Mouse (Mus musculus) mouse embryonic stem cell (cell line): Measurements from ENCODE around the gene Trpm3.
"Not testable (repeated sequence)": the region's sequence is repeated elsewhere in the genome, so short reads cannot be mapped to it uniquely, and the experiment has no call there.

Experiments used
- in situ Hi-C, 2 experiments: fragments of 300-500 bp; cut with MboI; formaldehyde crosslinking; loops; 1 replicate in 1 of 2; 3 replicates in 1 of 2; pipeline ENCODE4 v1.14.3; 2019 to 2020; ENCODE audit warnings: low sequenced_read_pairs in 2 of 2, low pct_unique_long_range_greater_than_20kb in 1 of 2, mixed read lengths in 1 of 2; ENCODE audit not compliant: unreplicated experiment in 1 of 2

Gene Trpm3

DNA sequence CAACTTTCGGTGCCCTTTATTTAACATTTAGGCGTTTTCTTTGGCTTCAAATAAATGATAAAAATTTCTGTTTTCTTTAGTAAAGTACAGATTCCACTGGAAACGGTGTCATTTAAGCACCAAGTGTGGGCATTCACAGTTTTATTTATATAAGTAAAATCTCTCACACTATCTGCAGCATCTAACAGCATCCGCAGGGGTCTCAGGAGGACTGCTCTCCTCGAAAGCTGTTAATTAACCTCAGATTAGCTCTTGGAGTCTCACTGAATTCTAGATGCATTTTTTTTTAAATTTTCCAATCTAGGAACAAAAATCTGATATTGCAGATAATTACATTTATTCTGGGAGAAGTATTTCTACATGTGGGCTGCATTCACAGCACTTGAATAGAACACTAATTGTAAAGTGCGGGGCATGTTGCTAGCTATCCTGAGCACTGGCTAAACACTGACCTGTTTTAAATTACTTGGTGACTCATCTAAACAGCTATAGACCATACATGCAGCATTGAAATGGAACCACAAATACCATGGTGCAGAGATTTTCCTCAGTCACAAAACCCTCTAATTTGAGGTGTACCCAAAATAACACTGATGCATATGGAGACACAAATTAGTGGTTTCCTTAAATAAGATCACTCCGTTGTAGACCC lies 641.5 kb downstream of the Trpm3 start:
- in situ Hi-C loops, result no loop called here

GRCm38 (mm10) chr19:22781579-22781978 lies 642.7 kb downstream of the Trpm3 start:
- in situ Hi-C loops, result no loop called here

- in situ Hi-C loops, result no loop called here
Observed at GRCm38 (mm10) chr19:22783745-22784144, 644.9 kb downstream of the Trpm3 start.

GRCm38 (mm10) chr19:22789753-22790152 lies 650.9 kb downstream of the Trpm3 start:
- in situ Hi-C loops, result no loop called here

DNA sequence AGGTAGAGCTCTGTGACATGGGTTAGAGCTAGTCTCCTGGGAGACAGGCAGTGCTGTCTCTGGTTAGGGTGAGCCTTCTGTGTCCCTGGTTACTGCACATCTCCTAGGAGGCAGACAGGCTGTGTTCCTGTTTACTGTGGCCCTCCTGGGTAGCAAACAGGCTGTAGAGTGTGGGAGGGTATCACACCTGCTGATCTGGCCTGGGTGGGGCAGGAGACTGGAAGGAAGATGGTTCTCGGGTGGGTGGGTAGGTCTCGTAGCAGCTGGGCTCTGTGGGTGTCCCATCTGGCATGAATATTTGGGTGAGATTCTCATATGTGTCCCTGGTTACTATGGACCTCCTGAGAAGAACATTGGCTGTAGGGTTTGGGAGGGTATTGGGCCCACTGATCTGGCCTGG lies 658.1 kb downstream of the Trpm3 start:
- in situ Hi-C loops, result no loop called here

DNA sequence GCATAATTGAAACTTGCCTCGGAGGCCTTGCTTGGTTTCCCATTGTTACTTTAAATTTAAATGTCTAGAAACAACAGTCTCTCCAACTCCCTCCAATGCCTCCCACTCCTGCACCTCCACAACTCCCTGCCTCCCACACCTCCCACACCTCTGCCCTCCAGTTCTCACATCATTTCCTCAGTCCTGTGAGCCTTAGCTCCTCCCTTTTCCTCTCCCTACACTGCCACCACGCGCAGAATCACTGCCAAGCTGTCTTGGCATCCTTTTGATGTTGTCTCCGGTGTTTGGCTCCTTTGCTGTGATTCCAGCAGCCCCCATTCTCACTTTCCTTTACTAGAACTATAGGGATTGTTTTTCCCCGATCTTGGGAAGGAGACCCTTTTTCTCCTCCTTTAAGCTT lies 661.6 kb downstream of the Trpm3 start:
- in situ Hi-C loops, result no loop called here

DNA sequence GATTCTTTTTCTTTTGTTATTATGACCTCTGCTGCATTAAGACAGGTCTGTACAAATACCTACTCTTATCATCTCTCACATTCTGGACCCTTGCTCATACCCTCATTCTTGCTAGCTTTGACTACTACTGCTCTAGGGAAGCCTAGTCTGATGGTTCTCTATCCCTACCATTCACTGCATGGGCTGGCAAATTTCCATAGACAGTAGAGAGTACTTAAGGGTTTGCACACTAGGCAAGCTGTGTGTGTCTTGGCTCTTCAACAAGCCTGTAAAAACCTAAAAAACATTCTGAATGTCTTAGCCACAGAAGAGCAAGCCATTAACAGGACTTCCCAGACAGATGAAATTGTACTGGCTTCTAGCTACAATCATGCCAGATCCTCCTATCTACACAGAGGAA lies 664.5 kb downstream of the Trpm3 start:
- in situ Hi-C loops, result no loop called here

DNA sequence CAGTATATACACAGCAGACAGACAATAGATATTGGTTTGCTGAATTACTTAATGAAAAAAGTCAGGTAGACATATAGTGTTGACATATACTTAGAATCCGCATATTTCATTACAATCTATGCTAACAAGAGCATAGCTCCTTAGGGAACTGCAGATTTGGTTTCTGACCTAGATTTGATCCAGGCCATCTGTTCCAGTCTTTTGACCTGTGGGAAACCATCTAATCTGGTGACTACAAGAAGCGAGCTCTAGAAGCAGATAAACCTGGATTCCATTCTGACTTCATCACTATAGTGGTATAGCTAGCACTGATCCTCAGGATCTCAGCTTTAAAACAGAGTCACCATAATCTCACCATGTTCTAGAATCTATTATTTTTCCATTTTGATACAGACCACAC lies 665.5 kb downstream of the Trpm3 start:
- in situ Hi-C loops, result no loop called here

- in situ Hi-C loops, result no loop called here
Observed at GRCm38 (mm10) chr19:22810247-22810646, 671.4 kb downstream of the Trpm3 start.

GRCm38 (mm10) chr19:22821741-22822140 lies 682.9 kb downstream of the Trpm3 start:
- in situ Hi-C loops, result no loop called here

GRCm38 (mm10) chr19:22823491-22823981 lies 684.7 kb downstream of the Trpm3 start:
- in situ Hi-C loops, result no loop called here

GRCm38 (mm10) chr19:22825812-22826211 lies 687.0 kb downstream of the Trpm3 start:
- in situ Hi-C loops, result no loop called here

- in situ Hi-C loops, result no loop called here
Observed at GRCm38 (mm10) chr19:22828198-22828742, 689.4 kb downstream of the Trpm3 start.

DNA sequence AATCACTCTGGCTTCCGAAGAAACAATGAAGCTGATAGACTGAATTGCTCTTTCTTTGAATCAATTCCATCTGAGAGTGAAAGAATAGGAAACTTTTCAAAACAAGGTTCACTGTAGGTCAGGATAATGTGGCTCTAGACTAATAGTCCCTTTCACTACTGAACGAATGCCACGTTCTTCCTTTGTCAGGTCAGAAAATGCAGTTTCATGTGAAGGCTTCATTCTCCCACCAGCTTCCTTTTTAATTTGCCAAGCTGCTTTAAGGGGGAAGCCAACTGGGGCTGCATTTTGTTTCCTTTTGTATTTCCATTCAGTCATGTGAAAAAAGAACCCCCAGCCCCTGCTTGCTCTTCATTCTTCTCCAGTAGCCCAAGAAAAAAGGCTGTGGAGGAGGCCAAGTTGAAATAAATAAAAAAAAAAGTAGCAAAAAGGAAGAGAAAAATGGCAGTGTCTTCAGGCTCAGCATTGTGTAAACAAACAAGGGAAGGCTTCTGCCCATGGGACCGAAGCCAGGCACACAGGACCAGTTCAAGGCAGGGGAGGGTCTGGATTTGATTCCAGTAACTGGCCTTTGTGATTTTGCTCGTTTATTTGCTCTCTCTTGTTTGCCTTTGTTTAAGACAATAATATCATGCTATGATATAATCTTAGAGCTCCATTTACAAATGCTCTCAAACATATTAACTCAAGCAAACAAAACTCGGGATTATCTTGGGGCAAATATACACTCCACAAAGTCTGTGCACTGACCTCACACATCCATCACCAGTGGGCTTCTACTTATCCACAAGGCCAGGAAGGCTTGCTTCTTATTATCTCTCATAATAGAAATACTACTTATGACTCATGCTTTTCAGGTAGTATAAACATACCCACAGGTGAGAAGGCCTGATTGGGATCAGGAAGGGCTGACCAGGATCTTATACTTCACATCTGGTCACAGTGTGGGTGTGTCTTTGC lies 702.5 kb downstream of the Trpm3 start:
- in situ Hi-C loops, result no loop called here

DNA sequence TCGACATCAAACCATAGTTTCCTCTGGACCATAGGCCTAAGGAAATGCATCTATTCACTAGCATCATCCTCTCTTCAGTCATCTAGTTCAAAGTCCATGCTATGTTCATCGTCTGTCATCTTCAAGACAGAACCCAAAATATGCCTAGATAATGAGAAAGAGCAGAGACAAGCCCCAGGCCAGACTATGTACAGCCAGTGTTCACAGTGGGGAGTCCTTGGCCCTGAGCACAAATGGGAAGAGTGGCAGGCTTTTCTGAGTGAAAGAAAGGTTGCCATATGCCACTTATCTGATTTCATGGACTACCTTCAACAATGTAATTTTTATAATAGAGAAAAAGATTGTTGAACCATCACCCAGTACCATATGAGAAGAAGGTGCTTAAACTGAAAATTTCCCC lies 703.9 kb downstream of the Trpm3 start:
- in situ Hi-C loops, result no loop called here

DNA sequence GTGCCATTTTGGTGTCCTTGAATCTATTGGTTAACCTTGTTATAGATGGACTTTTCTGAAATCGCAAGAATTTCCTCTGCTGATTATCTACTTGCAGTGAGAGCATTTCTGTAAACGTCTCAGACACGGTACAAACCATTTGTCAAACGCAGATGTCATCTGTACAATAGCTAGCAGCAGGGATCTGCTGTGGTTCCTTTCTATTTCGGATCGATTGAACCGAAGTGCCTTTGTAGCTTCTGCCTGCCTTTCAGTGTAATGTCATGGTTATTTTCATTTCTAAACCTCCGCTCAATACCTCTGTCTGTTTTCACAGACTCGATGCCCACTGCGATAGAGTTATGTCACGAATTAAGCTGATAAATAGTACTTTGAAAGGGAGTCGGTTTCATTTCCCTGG lies 708.9 kb downstream of the Trpm3 start:
- in situ Hi-C loops, result no loop called here

DNA sequence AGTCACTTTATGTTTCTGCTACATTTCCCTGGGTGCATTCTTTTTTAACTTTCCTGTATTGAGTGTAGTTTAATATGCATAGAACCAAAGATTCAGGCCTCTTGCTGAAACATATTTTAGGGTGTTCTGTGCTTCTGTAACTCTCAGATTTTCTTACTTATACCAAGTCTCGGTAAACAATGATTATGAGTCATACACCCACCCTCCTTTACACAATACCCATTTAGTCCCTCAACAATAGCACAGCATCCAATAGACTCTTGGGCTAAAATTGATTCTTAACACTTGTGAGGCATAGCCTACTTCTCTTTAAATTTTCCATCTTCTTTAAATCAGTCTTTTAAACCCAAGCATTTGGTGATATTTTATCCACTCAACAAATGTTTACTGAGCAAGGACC lies 709.4 kb downstream of the Trpm3 start:
- in situ Hi-C loops, result no loop called here

GRCm38 (mm10) chr19:22848783-22849576 lies 710.1 kb downstream of the Trpm3 start:
- in situ Hi-C loops, result no loop called here

GRCm38 (mm10) chr19:22851423-22851822 lies 712.6 kb downstream of the Trpm3 start:
- in situ Hi-C loops, result not testable (repeated sequence)
